Mouse (Mus musculus): ENCODE results near the gene Pvalb. TPM values are rescaled to one million over a fixed set of nuclear protein-coding genes. Genes with fewer than 3 reads are reported as not detected.
A peak's percentile ranks its signal among the peaks of the same experiment; 100 is the strongest.

Gene Pvalb
- polyA plus RNA-seq, 1 experiment: not detected

DNA sequence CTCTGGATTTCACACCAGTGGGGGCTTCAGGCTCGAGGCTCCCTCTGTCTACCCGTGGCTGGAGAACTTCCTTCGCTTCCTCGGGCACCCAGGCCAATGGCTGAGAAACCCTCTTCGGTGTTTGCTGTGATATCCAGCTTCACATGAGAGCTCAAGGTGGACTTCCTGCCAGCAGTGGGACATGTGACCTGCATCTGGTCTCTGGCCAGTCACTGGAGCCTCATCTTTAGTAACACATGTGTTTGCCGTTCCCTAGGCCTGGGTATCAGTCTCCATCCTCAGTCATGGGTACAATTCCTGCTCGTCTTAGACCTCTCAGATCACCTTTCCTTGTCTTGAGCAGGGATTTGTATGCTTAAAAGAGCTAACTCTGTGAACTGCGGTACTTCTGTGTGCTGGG is 36.9 kb upstream of the Pvalb start:
- Histone ChIP-seq H3K27ac (ENCODE audit: control insufficient read depth, insufficient read depth, low read depth, low read length) (no peak overlapping the region), H3K4me3 (ENCODE audit: control insufficient read depth, low read depth, low read length) (no peak overlapping the region), H3K36me3 (ENCODE audit: control insufficient read depth, insufficient read depth, low read length) (no peaks in the 10 kb centered on the region), H3K4me1 (ENCODE audit: control insufficient read depth, insufficient read depth, low read length) (peaks cover 8% of the 10 kb centered on the region), H3K27me3 (ENCODE audit: control insufficient read depth, insufficient read depth, low read length) (no peaks in the 10 kb centered on the region)
- TF ChIP-seq CTCF (IDR thresholded peaks at IDR 0.05; ENCODE audit: control insufficient read depth, insufficient read depth, insufficient replicate concordance, low read depth, low read length): no peak

DNA sequence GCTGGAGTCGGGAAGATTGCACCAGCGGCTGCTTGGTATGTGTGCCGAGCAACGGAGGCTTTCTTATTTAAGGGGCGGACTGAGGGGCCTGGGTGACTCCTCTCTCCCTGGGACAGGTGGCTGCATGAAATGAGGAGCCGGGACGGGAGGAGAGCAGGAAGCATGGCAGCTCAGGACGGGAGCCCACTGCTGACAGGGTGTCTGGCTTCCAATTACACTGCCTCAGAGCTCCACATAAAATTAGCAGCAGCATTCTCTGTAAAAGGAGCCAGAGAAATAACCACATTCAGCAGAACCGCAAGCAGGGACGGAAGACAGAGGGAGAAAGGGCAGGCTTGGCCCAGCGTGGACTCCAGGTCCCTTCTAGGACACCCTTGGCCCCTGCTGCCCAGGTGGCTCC is 35.1 kb upstream of the Pvalb start:
- Histone ChIP-seq H3K27me3 (ENCODE audit: control insufficient read depth, insufficient read depth, low read length) (no peaks in the 10 kb centered on the region), H3K27ac (ENCODE audit: control insufficient read depth, insufficient read depth, low read depth, low read length) (no peak overlapping the region), H3K4me3 (ENCODE audit: control insufficient read depth, low read depth, low read length) (no peak overlapping the region), H3K36me3 (ENCODE audit: control insufficient read depth, insufficient read depth, low read length) (no peaks in the 10 kb centered on the region), H3K4me1 (ENCODE audit: control insufficient read depth, insufficient read depth, low read length) (no peaks in the 10 kb centered on the region; the same call in 1 of the 2 replicates)
- TF ChIP-seq POLR2A (IDR thresholded peaks at IDR 0.05; ENCODE audit: control insufficient read depth, low read depth, low read length) (no peak), CTCF (IDR thresholded peaks at IDR 0.05; ENCODE audit: control insufficient read depth, insufficient read depth, insufficient replicate concordance, low read depth, low read length) (no peak)

DNA sequence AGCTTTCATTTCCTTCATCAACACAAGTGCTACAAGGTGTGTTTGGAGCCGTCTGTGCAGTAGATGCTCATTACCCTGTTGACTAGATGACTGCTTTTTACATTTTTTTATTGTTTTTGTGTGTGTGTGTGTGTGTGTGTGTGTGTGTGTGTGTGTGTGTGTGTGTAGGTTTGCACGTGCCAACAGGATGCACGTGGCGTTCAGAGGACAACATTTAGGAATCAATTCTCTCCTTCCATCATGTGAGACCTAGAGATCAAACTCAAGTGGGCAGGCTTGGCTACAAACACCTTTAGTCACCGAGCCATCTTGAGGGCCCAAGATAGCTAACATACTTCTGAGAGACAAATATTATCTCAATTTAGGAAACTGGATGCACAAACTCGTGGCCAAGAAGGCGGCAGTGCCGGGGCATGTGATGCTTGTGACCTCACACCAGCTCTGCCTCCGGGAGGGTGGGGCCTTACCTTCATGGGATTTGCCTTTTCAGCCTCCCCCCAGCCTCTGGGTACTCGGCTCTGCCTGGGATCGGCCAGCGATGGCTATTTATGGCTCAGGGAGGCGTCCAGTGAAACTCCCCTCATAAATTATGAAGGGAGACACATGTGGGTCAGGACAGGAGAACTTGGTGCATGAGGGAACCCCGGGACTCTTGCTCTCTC is 33.9 kb upstream of the Pvalb start:
- Histone ChIP-seq H3K4me1 (ENCODE audit: control insufficient read depth, insufficient read depth, low read length) (no peaks in the 10 kb centered on the region; the same call in 1 of the 2 replicates), H3K27ac (ENCODE audit: control insufficient read depth, insufficient read depth, low read depth, low read length) (no peak overlapping the region), H3K36me3 (ENCODE audit: control insufficient read depth, insufficient read depth, low read length) (no peaks in the 10 kb centered on the region), H3K27me3 (ENCODE audit: control insufficient read depth, insufficient read depth, low read length) (no peaks in the 10 kb centered on the region), H3K4me3 (ENCODE audit: control insufficient read depth, low read depth, low read length) (no peak overlapping the region)
- no peak for TF ChIP-seq CTCF (IDR thresholded peaks at IDR 0.05; ENCODE audit: control insufficient read depth, insufficient read depth, insufficient replicate concordance, low read depth, low read length)
- TF ChIP-seq POLR2A (IDR thresholded peaks at IDR 0.05; ENCODE audit: control insufficient read depth, low read depth, low read length): no peak

DNA sequence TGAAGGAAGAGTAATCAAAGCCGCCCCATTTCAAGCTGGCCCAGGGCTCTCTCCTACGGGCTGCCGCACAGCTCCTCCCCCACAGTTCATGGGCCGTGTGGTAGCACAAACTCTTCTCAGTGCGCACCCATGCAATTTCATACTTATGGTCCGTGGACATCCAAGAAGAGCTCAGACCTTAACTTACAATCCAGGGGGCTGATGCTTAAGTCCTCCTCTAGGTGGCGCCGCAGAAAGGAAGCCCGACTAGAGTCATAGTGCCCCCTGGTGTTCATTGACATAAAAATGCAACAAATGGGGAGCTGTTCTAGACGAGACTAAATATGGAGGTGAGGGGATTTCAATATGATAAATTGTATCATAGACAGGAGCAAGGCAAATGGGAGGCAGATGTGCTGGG is 33.3 kb upstream of the Pvalb start:
- Histone ChIP-seq H3K27ac (ENCODE audit: control insufficient read depth, insufficient read depth, low read depth, low read length) (no peak overlapping the region), H3K36me3 (ENCODE audit: control insufficient read depth, insufficient read depth, low read length) (no peaks in the 10 kb centered on the region), H3K4me1 (ENCODE audit: control insufficient read depth, insufficient read depth, low read length) (no peaks in the 10 kb centered on the region; the same call in none of the 2 replicates), H3K27me3 (ENCODE audit: control insufficient read depth, insufficient read depth, low read length) (no peaks in the 10 kb centered on the region), H3K4me3 (ENCODE audit: control insufficient read depth, low read depth, low read length) (no peak overlapping the region)
- TF ChIP-seq POLR2A (IDR thresholded peaks at IDR 0.05; ENCODE audit: control insufficient read depth, low read depth, low read length): no peak
- peak; percentile 80 for TF ChIP-seq CTCF (IDR thresholded peaks at IDR 0.05; ENCODE audit: control insufficient read depth, insufficient read depth, insufficient replicate concordance, low read depth, low read length)

DNA sequence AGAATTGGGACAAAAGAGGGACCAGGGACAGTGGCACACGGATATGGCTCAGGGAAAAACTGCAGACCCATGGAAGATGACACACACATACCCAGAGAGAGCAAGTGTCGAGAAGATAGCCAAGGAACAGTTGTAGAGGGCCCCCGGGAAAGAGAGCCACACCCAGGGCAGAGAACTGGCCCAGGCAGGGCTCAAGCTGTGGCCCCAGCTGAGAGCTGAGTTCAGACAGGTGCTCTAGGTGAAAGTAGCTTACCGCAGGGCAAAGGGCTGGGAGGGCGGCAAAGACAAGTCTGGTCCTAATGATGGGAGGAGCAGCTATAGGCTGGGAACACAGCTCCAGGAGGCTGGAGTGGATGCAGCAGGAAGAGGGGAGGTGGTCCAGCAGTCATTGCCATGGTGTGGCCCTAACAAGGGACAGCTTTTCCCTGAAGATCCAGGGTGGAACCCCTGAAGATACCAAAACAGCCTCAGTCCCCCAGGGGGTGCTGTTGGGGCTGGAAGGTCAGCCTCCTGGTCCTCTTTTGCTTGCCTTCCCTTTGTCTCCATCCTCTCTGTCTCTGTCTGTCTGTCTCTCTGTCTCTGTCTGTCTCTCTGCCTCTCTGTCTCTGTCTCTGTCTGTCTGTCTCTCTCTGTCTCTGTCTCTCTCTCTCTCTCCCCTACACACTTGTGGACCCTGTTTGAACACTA is 28.8 kb upstream of the Pvalb start:
- H3K4me3 ChIP-seq (ENCODE audit: control insufficient read depth, low read depth, low read length): peak overlapping the region; percentile 61
- no peak for TF ChIP-seq CTCF (IDR thresholded peaks at IDR 0.05; ENCODE audit: control insufficient read depth, insufficient read depth, insufficient replicate concordance, low read depth, low read length)
- no peak for TF ChIP-seq POLR2A (IDR thresholded peaks at IDR 0.05; ENCODE audit: control insufficient read depth, low read depth, low read length)
- no peaks in the 10 kb centered on the region; the same call in none of the 2 replicates for H3K4me1 ChIP-seq (ENCODE audit: control insufficient read depth, insufficient read depth, low read length)
- H3K27me3 ChIP-seq (ENCODE audit: control insufficient read depth, insufficient read depth, low read length): no peaks in the 10 kb centered on the region
- no peaks in the 10 kb centered on the region for H3K36me3 ChIP-seq (ENCODE audit: control insufficient read depth, insufficient read depth, low read length)
- no peak overlapping the region for H3K27ac ChIP-seq (ENCODE audit: control insufficient read depth, insufficient read depth, low read depth, low read length)

DNA sequence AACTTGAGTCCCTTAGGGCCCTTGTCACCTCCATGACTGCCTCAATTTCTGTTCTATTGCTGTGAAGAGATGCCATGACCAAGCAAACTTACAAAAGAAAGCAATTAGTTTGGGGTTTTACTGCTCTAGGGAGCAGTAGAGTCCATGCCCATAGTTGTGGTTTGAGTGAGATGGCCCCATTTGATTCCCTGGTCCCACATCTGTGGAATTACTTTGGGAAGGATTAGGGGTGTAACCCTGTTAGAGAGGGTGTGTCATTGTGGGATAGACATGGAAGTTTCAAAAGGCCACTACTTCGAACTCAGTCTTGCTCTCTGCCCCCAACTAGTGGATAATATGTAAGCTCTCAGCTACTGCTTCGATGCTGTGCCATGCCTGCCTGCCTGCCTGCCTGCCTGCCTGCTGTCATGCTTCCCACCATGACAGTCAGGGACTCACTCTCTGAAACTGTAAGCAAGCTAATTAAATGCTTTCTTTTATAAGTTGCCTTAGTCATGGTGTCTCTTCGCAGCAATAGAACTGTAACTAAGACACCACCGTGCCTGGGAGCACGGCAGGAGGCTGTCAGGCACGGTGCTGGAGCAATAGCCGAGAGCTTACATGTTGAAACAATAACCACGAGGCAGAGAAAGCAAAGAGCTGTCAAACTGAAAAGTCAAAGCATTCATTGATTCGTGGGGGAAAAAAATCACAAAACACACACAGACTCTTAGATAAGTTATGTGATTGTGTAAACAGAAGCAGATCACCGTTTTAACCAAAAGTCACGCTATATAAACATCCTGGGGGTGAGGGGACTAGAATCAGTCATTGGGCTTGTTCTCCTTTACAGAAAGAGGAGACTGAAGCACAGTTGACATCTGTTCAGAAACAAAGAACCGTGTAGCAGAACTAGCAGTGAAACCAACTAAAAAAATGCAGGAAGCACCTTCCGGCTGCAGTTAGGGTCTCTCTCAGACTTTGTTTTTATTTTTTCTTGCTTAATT is 25.4 kb upstream of the Pvalb start:
- Histone ChIP-seq H3K36me3 (ENCODE audit: control insufficient read depth, insufficient read depth, low read length) (no peaks in the 10 kb centered on the region), H3K4me1 (ENCODE audit: control insufficient read depth, insufficient read depth, low read length) (no peaks in the 10 kb centered on the region; the same call in 1 of the 2 replicates), H3K27ac (ENCODE audit: control insufficient read depth, insufficient read depth, low read depth, low read length) (no peak overlapping the region), H3K4me3 (ENCODE audit: control insufficient read depth, low read depth, low read length) (no peak overlapping the region), H3K27me3 (ENCODE audit: control insufficient read depth, insufficient read depth, low read length) (no peaks in the 10 kb centered on the region)
- TF ChIP-seq POLR2A (IDR thresholded peaks at IDR 0.05; ENCODE audit: control insufficient read depth, low read depth, low read length): no peak
- TF ChIP-seq CTCF (IDR thresholded peaks at IDR 0.05; ENCODE audit: control insufficient read depth, insufficient read depth, insufficient replicate concordance, low read depth, low read length): no peak

DNA sequence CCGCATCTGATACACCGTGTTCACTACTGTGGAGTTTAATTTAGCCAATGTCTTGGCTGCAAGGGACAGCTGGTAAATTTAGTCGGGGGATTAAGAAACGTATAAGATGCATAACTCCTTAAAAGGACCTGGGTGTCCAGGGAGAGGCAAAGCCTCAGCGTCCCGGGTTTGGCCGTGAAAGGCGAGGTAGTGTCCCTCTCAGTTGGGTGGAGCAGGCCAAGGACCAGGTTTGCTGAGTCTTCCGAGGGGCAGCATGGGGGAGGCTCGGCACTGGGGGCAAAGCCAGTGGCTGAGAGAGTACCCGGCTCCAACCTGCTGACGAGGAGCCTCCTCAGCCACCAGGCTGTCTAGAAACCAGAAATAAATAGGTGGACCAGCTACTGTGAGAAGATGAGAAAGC is 21.6 kb upstream of the Pvalb start:
- Histone ChIP-seq H3K4me3 (ENCODE audit: control insufficient read depth, low read depth, low read length) (no peak overlapping the region), H3K4me1 (ENCODE audit: control insufficient read depth, insufficient read depth, low read length) (no peaks in the 10 kb centered on the region), H3K36me3 (ENCODE audit: control insufficient read depth, insufficient read depth, low read length) (no peaks in the 10 kb centered on the region), H3K27ac (ENCODE audit: control insufficient read depth, insufficient read depth, low read depth, low read length) (no peak overlapping the region), H3K27me3 (ENCODE audit: control insufficient read depth, insufficient read depth, low read length) (no peaks in the 10 kb centered on the region)
- TF ChIP-seq POLR2A (IDR thresholded peaks at IDR 0.05; ENCODE audit: control insufficient read depth, low read depth, low read length) (no peak), CTCF (IDR thresholded peaks at IDR 0.05; ENCODE audit: control insufficient read depth, insufficient read depth, insufficient replicate concordance, low read depth, low read length) (no peak)

Measured in testis, adult 2 months (tissue).